Mouse (Mus musculus) liver, embryonic 16.5 days (tissue): ENCODE results near the gene Il21r. TPM values are rescaled to one million over a fixed set of nuclear protein-coding genes. Genes with fewer than 3 reads are reported as not detected.
A peak's percentile ranks its signal among the peaks of the same experiment; 100 is the strongest.

Experiments used
- ATAC-seq: fragments of 200-750 bp; cut with Nextera tagmentation; 2 replicates; pipeline ENCODE4 v1.8.0; 2017; ENCODE audit warnings: low read depth, mild to moderate bottlenecking, moderate number of reproducible peaks, moderate library complexity
- H3K27ac ChIP-seq: fragments of 300-500 bp; sonication (generic); 2 replicates; pipeline ENCODE4 v1.5.1; 2014; ENCODE audit warnings: mild to moderate bottlenecking, low read length
- H3K27me3 ChIP-seq: fragments of 300-500 bp; sonication (generic); 2 replicates; pipeline ENCODE4 v1.6.1; 2014; ENCODE audit warnings: low read depth, low read length, mixed read lengths; ENCODE audit not compliant: control insufficient read depth, insufficient read depth
- H3K36me3 ChIP-seq: fragments of 300-500 bp; sonication (generic); 2 replicates; pipeline ENCODE4 v1.6.1; 2014; ENCODE audit warnings: mild to moderate bottlenecking; ENCODE audit not compliant: control insufficient read depth, insufficient read depth
- H3K4me1 ChIP-seq: fragments of 300-500 bp; sonication (generic); 2 replicates; pipeline ENCODE4 v1.6.1; 2014; ENCODE audit warnings: low read depth, low read length, mixed read lengths; ENCODE audit not compliant: control insufficient read depth
- H3K4me2 ChIP-seq: fragments of 300-500 bp; sonication (generic); 2 replicates; pipeline ENCODE4 v1.6.1; 2014; ENCODE audit warnings: low read depth, low read length, mixed read lengths
- H3K4me3 ChIP-seq: fragments of 300-500 bp; sonication (generic); 2 replicates; pipeline ENCODE4 v1.5.1; 2014; ENCODE audit warnings: low read depth, mild to moderate bottlenecking, low read length
- H3K9ac ChIP-seq: fragments of 300-500 bp; sonication (generic); 2 replicates; pipeline ENCODE4 v1.6.1; 2014; ENCODE audit warnings: low read depth, low read length
- H3K9me3 ChIP-seq: fragments of 300-500 bp; sonication (generic); replicated peaks from 2 replicates; pipeline ENCODE4 v1.6.1; 2016; ENCODE audit warnings: low read length; ENCODE audit not compliant: control insufficient read depth
- WGBS: fragments of 180-500 bp; shearing (Covaris S2); extraction: QIAGEN DNeasy Blood & Tissue Kit; methylation state at CpG from one replicate; pipeline ENCODE4 v1.1.7; 2014; ENCODE audit not compliant: insufficient replicate concordance; 5-methylcytosine and 5-hydroxymethylcytosine counted together
- polyA plus RNA-seq: library from polyadenylated mRNA; unstranded; fragments of >200 nt; fragmentation: Nextera tagmentation; extraction: Ambion mirVana; gene quantifications from 2 replicates; pipeline ENCODE4 v1.2.1, GENCODE M21; 2015

Il21r gene
- polyA plus RNA-seq, 1 experiment from 2014 or later = 1.0 TPM

DNA sequence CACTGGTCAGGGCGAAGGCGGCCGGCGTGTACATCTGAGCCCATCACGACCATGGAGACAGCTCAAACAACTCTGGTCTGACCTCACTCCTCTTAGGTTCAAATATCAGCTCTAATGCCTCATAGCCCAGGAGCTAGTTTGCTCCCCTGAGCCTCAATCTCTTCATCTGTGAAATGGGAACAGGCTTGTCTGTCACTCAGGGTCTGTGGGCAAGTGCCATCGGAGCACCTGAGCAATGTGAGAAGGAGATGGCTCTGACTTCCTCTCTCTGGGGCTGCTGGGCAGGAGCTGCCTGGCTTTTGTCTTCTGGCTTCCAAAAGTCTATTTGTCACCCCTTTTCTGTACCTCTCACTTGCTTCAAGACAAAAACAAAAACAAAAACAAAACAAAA is 2.0 kb upstream of the Il21r start:
- H3K27me3 ChIP-seq = no peaks in the 10 kb centered on the region
- no peaks in the 10 kb centered on the region for H3K36me3 ChIP-seq
- 60% methylated on average over 6 of the region's 6 CpGs for WGBS
- peak overlapping the region; percentile 32; the same call in 1 of the 2 replicates for H3K27ac ChIP-seq
- no peak overlapping the region for H3K4me3 ChIP-seq
- ATAC-seq = no peak
- H3K4me1 ChIP-seq = peaks cover 3% of the 10 kb centered on the region; the same call in 1 of the 2 replicates
- no peak overlapping the region for H3K9ac ChIP-seq
- no peak overlapping the region for H3K4me2 ChIP-seq
- no peaks in the 10 kb centered on the region for H3K9me3 ChIP-seq

DNA sequence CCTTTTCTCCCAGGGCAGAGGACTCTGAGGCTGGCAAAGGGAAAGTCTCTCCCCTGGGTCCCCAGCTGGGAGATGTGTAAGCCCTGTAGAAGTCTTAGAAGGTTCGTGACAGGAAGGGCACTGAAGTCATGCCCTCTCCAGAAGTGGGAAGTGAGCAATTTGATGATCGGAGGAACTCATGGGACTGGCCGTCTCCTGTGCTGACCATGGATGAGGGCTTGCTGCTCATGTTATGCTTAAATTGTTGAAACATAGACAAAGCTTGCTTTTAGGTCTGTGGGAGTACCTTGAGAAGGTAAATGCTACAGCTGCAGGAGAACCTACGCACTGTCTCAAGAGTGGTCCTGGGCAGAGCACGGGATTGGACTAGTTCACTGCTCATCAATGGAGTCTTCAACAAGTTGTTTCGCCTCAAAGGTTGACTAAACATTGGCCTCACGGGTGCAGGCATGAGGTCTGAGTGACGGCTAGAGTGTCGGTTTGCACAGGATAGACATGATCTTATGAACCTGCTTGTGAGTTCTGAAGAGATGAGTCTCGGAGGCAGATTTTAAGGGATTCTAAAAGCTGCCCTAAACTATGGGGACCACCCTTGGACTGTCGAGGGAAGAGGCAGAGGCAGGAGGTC is 1.3 kb upstream of the Il21r start:
- Histone ChIP-seq H3K4me3 (no peak overlapping the region), H3K27me3 (no peaks in the 10 kb centered on the region), H3K27ac (peak overlapping the region; percentile 32; the same call in 1 of the 2 replicates)

DNA sequence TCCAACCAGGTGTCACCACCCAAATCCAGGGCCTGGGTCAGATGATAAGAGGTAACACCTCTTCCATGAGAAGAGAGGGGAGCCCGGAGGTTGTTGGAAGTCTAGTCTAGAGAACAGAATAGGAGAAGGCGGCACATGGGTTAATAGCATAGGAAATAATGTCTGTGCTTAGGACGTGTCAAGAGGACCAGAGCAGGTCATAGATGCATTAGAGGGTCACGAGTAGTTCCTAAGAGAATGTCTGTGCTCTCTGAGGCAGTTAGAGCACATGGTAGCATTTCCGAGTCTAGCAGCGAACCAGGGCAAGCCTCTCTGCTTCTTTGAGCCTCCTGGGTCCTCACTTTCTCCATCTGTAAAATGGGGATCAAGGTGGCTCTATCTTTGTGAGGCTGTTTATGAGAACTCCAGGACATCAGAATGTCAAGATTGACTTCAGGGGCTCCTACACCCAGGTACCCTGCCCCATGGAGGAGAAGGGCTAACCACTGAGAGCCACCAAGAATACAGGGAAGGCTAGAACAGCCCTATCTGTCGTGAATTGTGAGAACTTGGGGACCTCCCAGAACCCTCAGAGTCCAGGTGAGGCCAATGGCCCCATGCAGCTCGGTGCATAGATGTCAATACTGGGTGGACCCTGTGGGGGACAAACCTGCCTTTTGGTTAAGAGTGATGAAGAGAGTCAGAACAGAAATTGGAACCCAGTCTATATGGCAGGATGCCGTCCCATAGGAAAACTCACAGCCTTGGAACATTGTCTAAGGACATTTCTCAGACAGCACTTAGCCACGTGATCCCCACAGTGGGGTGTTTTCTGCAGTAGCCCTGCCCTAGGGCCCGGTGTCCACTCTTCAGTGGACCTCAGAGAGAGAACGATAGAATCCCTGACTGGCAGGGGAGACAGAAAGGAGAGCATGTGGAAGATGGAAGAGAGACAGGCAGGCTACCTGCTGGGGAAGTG is 1.4 kb downstream of the Il21r start:
- peaks cover 3% of the 10 kb centered on the region; the same call in 1 of the 2 replicates for H3K4me1 ChIP-seq
- no peak overlapping the region for H3K4me2 ChIP-seq
- H3K9ac ChIP-seq = no peak overlapping the region
- H3K36me3 ChIP-seq = no peaks in the 10 kb centered on the region
- no peaks in the 10 kb centered on the region for H3K9me3 ChIP-seq
- 62% methylated on average over 12 of the region's 12 CpGs for WGBS
- no peak for ATAC-seq
- H3K27me3 ChIP-seq = no peaks in the 10 kb centered on the region
- no peak overlapping the region for H3K27ac ChIP-seq
- H3K4me3 ChIP-seq = no peak overlapping the region

More for the DNA sequence above, 1.3 kb upstream of the Il21r start:
- no peak for ATAC-seq
- 42% methylated on average over 11 of the region's 11 CpGs for WGBS
- H3K9me3 ChIP-seq = no peaks in the 10 kb centered on the region
- peaks cover 3% of the 10 kb centered on the region; the same call in 1 of the 2 replicates for H3K4me1 ChIP-seq
- no peaks in the 10 kb centered on the region for H3K36me3 ChIP-seq
- no peak overlapping the region for H3K9ac ChIP-seq
- no peak overlapping the region for H3K4me2 ChIP-seq

DNA sequence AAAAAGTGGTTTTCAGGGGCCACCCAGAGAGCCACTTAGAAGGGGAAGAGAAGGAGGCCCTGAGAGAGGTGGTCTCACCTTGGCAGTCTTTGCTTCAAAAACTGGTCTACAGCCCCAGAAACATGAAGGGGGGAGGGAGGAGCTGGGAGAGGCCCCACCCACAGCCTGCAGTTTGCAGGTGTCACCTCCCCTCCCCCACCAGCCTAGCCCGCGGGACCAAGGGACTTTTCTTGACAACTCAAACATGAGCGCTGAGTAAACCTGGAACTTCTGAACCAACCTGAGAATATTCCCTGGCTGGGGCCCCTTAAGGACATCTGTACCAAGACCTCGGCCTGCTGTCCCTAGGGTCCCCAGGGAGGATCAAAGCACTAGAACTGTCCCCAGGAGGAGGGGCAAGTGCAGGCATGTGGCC is 2.5 kb downstream of the Il21r start:
- Histone ChIP-seq H3K27me3 (no peaks in the 10 kb centered on the region), H3K36me3 (no peaks in the 10 kb centered on the region), H3K4me3 (no peak overlapping the region), H3K9me3 (no peaks in the 10 kb centered on the region), H3K27ac (no peak overlapping the region), H3K9ac (no peak overlapping the region), H3K4me1 (peaks cover 3% of the 10 kb centered on the region; the same call in 1 of the 2 replicates), H3K4me2 (no peak overlapping the region)
- 33% methylated on average over 4 of the region's 4 CpGs for WGBS
- ATAC-seq = no peak

DNA sequence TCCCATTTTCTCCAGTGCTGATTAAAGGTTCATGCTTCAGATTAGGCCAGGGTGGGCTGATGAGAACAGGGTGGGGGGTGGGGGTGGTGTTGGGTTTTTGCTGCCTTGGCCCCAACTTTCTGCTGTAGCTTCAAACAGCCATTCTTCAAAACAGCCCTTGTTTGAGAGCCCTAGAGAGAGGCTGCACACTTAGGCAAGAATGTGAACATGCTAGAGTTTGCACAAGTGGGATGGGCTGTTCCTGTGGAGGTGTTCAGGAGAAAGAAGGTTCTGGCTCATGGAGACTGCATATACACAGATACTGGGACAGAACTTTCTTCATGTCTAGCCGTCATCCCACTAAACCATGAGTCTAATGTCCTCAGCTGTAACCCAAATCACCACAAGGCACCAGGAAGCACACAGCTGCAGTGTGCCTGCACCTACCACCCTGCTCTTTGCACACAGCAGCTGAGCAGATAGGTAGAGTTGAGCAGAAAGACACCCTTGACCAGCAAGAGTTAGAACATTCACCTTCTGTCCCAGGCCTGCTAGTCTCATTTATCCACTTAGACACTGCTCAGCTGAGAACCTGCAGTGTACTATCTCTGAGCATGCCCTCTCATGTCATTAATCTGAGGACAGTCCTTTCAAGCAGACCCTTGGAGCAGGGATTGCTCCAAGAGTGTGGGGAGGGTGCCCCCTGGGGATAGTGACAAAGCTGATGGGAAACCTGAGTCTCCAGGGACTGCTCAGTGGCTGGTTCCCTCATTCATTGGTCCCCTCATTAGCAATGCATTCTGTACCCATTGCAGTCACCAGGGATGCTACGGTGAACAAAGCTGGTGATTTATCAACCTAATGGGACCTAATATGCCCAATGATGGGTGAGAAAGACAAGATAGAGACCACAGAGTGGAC is 3.3 kb downstream of the Il21r start:
- Histone ChIP-seq H3K9ac (no peak overlapping the region), H3K27ac (no peak overlapping the region), H3K36me3 (no peaks in the 10 kb centered on the region), H3K27me3 (no peaks in the 10 kb centered on the region), H3K4me1 (peaks cover 3% of the 10 kb centered on the region; the same call in 1 of the 2 replicates), H3K4me2 (no peak overlapping the region), H3K9me3 (no peaks in the 10 kb centered on the region), H3K4me3 (no peak overlapping the region)
- 64% methylated on average over 2 of the region's 2 CpGs for WGBS
- ATAC-seq = no peak

DNA sequence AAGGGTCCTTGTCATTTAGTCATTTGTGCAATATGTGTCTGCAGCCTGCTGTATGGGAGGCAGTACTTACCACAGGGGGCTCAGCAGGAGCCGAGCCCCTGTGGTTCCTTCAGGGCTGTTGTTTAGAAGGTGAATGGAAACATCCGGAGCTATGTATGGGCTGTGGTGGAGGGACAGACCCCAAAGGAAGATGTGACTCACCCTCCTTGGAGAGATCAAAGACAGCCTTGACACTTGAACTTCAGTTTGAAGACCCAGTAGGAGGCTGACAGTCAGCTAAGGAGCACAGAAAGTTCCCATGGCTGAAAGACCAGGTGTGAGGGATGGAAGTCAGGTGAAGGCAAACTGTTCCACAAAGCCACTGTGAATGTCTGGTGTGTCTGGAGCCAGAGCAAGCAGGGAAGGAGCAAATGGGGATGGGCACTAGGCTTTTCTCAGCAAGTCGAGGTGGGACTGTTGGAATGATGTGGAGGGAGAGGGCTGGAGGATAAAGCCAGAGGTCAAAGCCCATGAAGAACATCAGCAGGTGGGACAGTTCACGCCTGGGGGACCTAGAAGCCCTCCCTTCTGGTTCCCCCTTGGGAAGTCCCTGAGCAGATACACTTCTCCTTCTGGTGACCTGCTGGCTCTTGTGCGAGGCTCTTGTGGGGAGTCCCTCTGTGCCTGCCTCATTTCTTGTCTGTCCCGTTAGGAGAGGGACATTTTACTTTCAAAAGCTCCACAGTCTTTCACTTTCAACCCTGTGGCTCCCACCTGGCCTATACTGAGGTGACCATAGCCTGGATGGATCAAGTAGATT is 4.4 kb downstream of the Il21r start:
- Histone ChIP-seq H3K27ac (no peak overlapping the region), H3K9ac (no peak overlapping the region), H3K4me3 (no peak overlapping the region), H3K9me3 (no peaks in the 10 kb centered on the region), H3K27me3 (no peaks in the 10 kb centered on the region), H3K4me1 (peaks cover 3% of the 10 kb centered on the region; the same call in 1 of the 2 replicates), H3K4me2 (no peak overlapping the region), H3K36me3 (no peaks in the 10 kb centered on the region)
- WGBS = 27% methylated on average over 6 of the region's 6 CpGs
- ATAC-seq = no peak

DNA sequence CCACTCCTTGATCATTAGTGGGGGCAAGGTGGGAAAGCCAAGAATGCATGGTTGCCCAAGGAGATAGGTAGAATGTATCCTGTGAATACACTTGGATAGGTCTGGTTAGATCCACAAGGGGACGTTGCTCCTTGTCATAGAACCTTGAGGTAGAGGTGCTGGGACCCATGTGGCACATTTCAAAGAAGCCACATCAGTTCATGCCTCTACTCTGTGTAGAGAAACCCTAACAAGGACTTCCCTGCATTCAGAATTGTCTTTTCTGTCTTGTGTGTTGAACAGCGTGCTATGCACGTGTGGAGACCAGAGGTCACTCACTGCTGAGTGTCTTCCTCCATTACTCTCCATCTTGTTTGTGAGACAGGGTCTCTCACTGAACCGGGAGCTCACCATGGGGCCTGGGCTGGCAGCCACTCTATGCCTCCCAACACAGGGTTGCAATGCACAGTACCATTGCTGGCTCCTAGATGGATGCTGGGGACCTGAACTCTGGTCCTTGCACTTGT is 5.0 kb downstream of the Il21r start:
- H3K4me3 ChIP-seq = no peak overlapping the region
- no peak overlapping the region for H3K4me2 ChIP-seq
- no peak overlapping the region for H3K9ac ChIP-seq
- WGBS = 53% methylated on average over 4 of the region's 4 CpGs
- H3K27me3 ChIP-seq = no peaks in the 10 kb centered on the region
- ATAC-seq = no peak
- no peaks in the 10 kb centered on the region for H3K36me3 ChIP-seq
- H3K4me1 ChIP-seq = no peaks in the 10 kb centered on the region; the same call in 1 of the 2 replicates
- H3K27ac ChIP-seq = no peak overlapping the region
- no peaks in the 10 kb centered on the region for H3K9me3 ChIP-seq

DNA sequence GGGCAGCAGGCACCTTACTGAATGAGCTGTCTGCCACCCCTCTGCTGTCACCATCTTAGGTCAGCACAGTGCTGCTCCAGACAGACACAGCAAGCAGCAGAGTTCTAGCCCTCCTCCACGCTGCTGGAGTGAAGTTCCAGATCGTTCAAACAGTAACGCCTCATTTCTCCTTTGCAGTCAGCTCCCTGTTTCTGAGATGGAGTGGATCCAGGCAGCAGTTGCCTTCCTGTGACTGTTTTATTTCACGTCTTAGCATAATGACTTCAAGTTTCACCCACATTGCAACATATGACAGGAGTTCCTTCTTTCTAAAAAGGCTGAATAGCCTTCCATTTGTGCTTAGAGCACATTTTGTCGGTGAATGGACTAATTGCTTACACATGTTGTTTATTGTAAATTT is 10.3 kb downstream of the Il21r start:
- no peak overlapping the region for H3K4me2 ChIP-seq
- H3K36me3 ChIP-seq = no peaks in the 10 kb centered on the region
- H3K4me3 ChIP-seq = no peak overlapping the region
- H3K27ac ChIP-seq = no peak overlapping the region
- WGBS = 58% methylated on average over 5 of the region's 5 CpGs
- H3K9me3 ChIP-seq = no peaks in the 10 kb centered on the region
- no peaks in the 10 kb centered on the region for H3K4me1 ChIP-seq
- no peaks in the 10 kb centered on the region for H3K27me3 ChIP-seq
- no peak for ATAC-seq
- H3K9ac ChIP-seq = no peak overlapping the region
